Mouse (Mus musculus) lung, postnatal 0 days (tissue): ENCODE measurements around the gene Pde4d. TPM values are rescaled to one million over a fixed set of nuclear protein-coding genes. Genes with fewer than 3 reads are reported as not detected.

ENCODE experiments used
- ATAC-seq: fragments of 200-750 bp; cut with Nextera tagmentation; 2 replicates; pipeline ENCODE4 v1.8.0; 2017; ENCODE audit warnings: moderate library complexity
- DNase-seq: peaks from one replicate; pipeline ENCODE4 v3.0.0-alpha.2; 2016; ENCODE audit warnings: low spot score
- H3K27ac ChIP-seq: fragments of 300-500 bp; sonication (generic); 2 replicates; pipeline ENCODE4 v1.5.1; 2014; ENCODE audit warnings: antibody characterized with exemption, mild to moderate bottlenecking, low read length, mixed read lengths
- H3K27me3 ChIP-seq: fragments of 300-500 bp; sonication (generic); replicated peaks from 2 replicates; pipeline ENCODE4 v1.6.1; 2014; ENCODE audit warnings: low read length, mixed read lengths; ENCODE audit not compliant: insufficient read depth
- H3K36me3 ChIP-seq: fragments of 300-500 bp; sonication (generic); 2 replicates; pipeline ENCODE4 v1.6.1; 2014; ENCODE audit warnings: low read length, mixed read lengths; ENCODE audit not compliant: insufficient read depth
- H3K4me1 ChIP-seq: fragments of 300-500 bp; sonication (generic); 2 replicates; pipeline ENCODE4 v1.6.1; 2014; ENCODE audit warnings: antibody characterized with exemption, low read depth, low read length, mixed read lengths; ENCODE audit not compliant: insufficient read depth
- H3K4me2 ChIP-seq: fragments of 300-500 bp; sonication (generic); replicated peaks from 2 replicates; pipeline ENCODE4 v1.6.1; 2014; ENCODE audit warnings: low read depth, mild to moderate bottlenecking, low read length, moderate library complexity, mixed read lengths
- H3K4me3 ChIP-seq: fragments of 300-500 bp; sonication (generic); 2 replicates; pipeline ENCODE4 v1.5.1; 2014; ENCODE audit warnings: low read depth, low read length
- H3K9ac ChIP-seq: fragments of 300-500 bp; sonication (generic); replicated peaks from 2 replicates; pipeline ENCODE4 v1.6.1; 2014; ENCODE audit warnings: low read depth, mild to moderate bottlenecking
- H3K9me3 ChIP-seq: fragments of 300-500 bp; sonication (generic); 2 replicates; pipeline ENCODE4 v1.6.1; 2016; ENCODE audit warnings: low read length, mixed read lengths
- CTCF ChIP-seq: IDR thresholded peaks from 2 replicates; pipeline ENCODE4 v1.5.1; 2016; ENCODE audit warnings: antibody characterized with exemption, mild to moderate bottlenecking
- EP300 ChIP-seq: IDR thresholded peaks from 2 replicates; pipeline ENCODE4 v1.6.1; 2016; ENCODE audit warnings: antibody characterized with exemption, mild to moderate bottlenecking, control low read depth
- WGBS: fragments of 180-500 bp; shearing (Covaris S2); extraction: QIAGEN DNeasy Blood & Tissue Kit; methylation state at CpG from one replicate; pipeline ENCODE4 v1.1.7; 2014; 5-methylcytosine and 5-hydroxymethylcytosine counted together
- microRNA counts: library from miRNA; unstranded; fragments of <30 nt; microRNA quantifications from one replicate; lab custom pipeline; 2015
- microRNA-seq: library from miRNA; unstranded; fragments of <30 nt; microRNA quantifications from one replicate; pipeline ENCODE4, GENCODE M21; 2016
- polyA plus RNA-seq: library from polyadenylated mRNA; unstranded; fragments of >200 nt; fragmentation: Nextera tagmentation; extraction: Ambion mirVana; gene quantifications from 2 replicates; pipeline ENCODE4 v1.2.1, GENCODE M21; 2015

Gene Pde4d
- polyA plus RNA-seq, 1 experiment from 2014 or later: 19.7 TPM

- peak; percentile 70 for DNase-seq
- no peaks in the 10 kb centered on the region for H3K27me3 ChIP-seq
- no peak overlapping the region for H3K9ac ChIP-seq
- H3K4me3 ChIP-seq: no peak overlapping the region
- H3K36me3 ChIP-seq: no peaks in the 10 kb centered on the region
- no peak for TF ChIP-seq CTCF
- no peak for TF ChIP-seq EP300
- ATAC-seq: peak; percentile 54
- no peaks in the 10 kb centered on the region; the same call in 1 of the 2 replicates for H3K4me1 ChIP-seq
- no peak overlapping the region for H3K27ac ChIP-seq
- no peak overlapping the region for H3K4me2 ChIP-seq
- H3K9me3 ChIP-seq: no peaks in the 10 kb centered on the region
- WGBS: 36% methylated on average over 5 of the region's 5 CpGs
Observed at GRCm38 (mm10) chr13:109992775-109993505, 1543.2 kb downstream of the Pde4d start.

- Histone ChIP-seq H3K36me3 (no peaks in the 10 kb centered on the region), H3K27ac (no peak overlapping the region), H3K9ac (no peak overlapping the region), H3K4me2 (no peak overlapping the region), H3K4me3 (no peak overlapping the region), H3K27me3 (no peaks in the 10 kb centered on the region), H3K9me3 (no peaks in the 10 kb centered on the region), H3K4me1 (no peaks in the 10 kb centered on the region; the same call in 1 of the 2 replicates)
- 61% methylated on average over 3 of the region's 3 CpGs for WGBS
- DNase-seq (no peak), ATAC-seq (no peak)
- TF ChIP-seq CTCF (no peak), EP300 (no peak)
Observed at GRCm38 (mm10) chr13:109994240-109994764, 1544.6 kb downstream of the Pde4d start.

- peak; percentile 87 for DNase-seq
- 75% methylated on average over 3 of the region's 3 CpGs for WGBS
- Histone ChIP-seq H3K4me3 (no peak overlapping the region), H3K27me3 (no peaks in the 10 kb centered on the region), H3K36me3 (no peaks in the 10 kb centered on the region), H3K27ac (peak overlapping the region; percentile 40; the same call in 1 of the 2 replicates), H3K4me1 (no peaks in the 10 kb centered on the region), H3K9me3 (no peaks in the 10 kb centered on the region), H3K9ac (no peak overlapping the region), H3K4me2 (no peak overlapping the region)
- ATAC-seq: peak; percentile 94
- TF ChIP-seq EP300 (no peak), CTCF (no peak)
Observed at GRCm38 (mm10) chr13:110002081-110002480, 1552.3 kb downstream of the Pde4d start.

MicroRNAs within 50 kb of the gene (microRNA counts, 519-probe panel; counts per million panel counts)
- not detected for microRNA mmu-miR-1904 (lab: Ali Mortazavi, UCI)
- microRNA mmu-miR-582-3p (lab: Ali Mortazavi, UCI): not detected
- microRNA mmu-miR-582-5p (lab: Ali Mortazavi, UCI): 3,547 counts per million, percentile 24 among the panel's probes with 10 or more counts

Small RNA genes lying within 50 kb of the gene (microRNA-seq; reads per million reads assigned to microRNA genes)
- not detected for gene Mir1904
- gene Mir582: 36.7 reads per million, percentile 38 among the genes with 10 or more reads in this experiment

Other genes with a start within 250 kb of the Pde4d start
- 10.1 and 12.9 TPM in 2 replicates for gene Elovl7, start 235.5 kb upstream of the Pde4d start, polyA plus RNA-seq
- gene Depdc1b, start 133.6 kb upstream of the Pde4d start, polyA plus RNA-seq: 0.70 and 1.2 TPM in 2 replicates